Mouse (Mus musculus): ENCODE measurements around the gene Ing1. TPM values are rescaled to one million over a fixed set of nuclear protein-coding genes. Genes with fewer than 3 reads are reported as not detected.

Ing1 gene
- total and polyA plus RNA-seq, 2 experiments from 2014 or later, result 17.8 to 39.0 TPM

- Histone ChIP-seq H3K36me3 (ENCODE audit: insufficient read depth, low read length) (peaks cover 27% of the 10 kb centered on the region), H3K27ac (ENCODE audit: low read depth, low read length) (no peak overlapping the region), H3K4me2 (ENCODE audit: low read depth, low read length, poor library complexity, severe bottlenecking) (no peak overlapping the region), H3K4me1 (ENCODE audit: insufficient read depth, low read length) (no peaks in the 10 kb centered on the region), H3K4me3 (ENCODE audit: low read depth, low read length) (no peak overlapping the region), H3K9me3 (ENCODE audit: low read length) (no peaks in the 10 kb centered on the region), H3K9ac (replicated peaks; ENCODE audit: low read length, poor library complexity, severe bottlenecking) (no peak overlapping the region), H3K27me3 (ENCODE audit: insufficient read depth, low read length) (no peaks in the 10 kb centered on the region)
- WGBS, result 71% methylated on average over 18 of the region's 18 CpGs
- DNase-seq (ENCODE audit: low spot score) (no peak), ATAC-seq (ENCODE audit: low FRiP score) (no peak)
- TF ChIP-seq CTCF (IDR thresholded peaks at IDR 0.05), result no peak
These were observed 25.1 kb upstream of the Ing1 start for GRCm38 (mm10) chr8:11530155-11530770.

GRCm38 (mm10) chr8:11530849-11531248, 24.5 kb upstream of the Ing1 start:
- no peaks in the 10 kb centered on the region for H3K9me3 ChIP-seq (ENCODE audit: low read length)
- no peak for DNase-seq (ENCODE audit: low spot score)
- H3K4me1 ChIP-seq (ENCODE audit: insufficient read depth, low read length), result no peaks in the 10 kb centered on the region
- no peaks in the 10 kb centered on the region for H3K27me3 ChIP-seq (ENCODE audit: insufficient read depth, low read length)
- 60% methylated on average over 4 of the region's 4 CpGs for WGBS
- TF ChIP-seq CTCF (IDR thresholded peaks at IDR 0.05), result no peak
- H3K36me3 ChIP-seq (ENCODE audit: insufficient read depth, low read length), result peaks cover 25% of the 10 kb centered on the region
- H3K4me2 ChIP-seq (ENCODE audit: low read depth, low read length, poor library complexity, severe bottlenecking), result no peak overlapping the region
- H3K9ac ChIP-seq (replicated peaks; ENCODE audit: low read length, poor library complexity, severe bottlenecking), result no peak overlapping the region
- H3K27ac ChIP-seq (ENCODE audit: low read depth, low read length), result no peak overlapping the region
- H3K4me3 ChIP-seq (ENCODE audit: low read depth, low read length), result no peak overlapping the region
- no peak for ATAC-seq (ENCODE audit: low FRiP score)

GRCm38 (mm10) chr8:11534494-11534893, 20.9 kb upstream of the Ing1 start:
- no peak for DNase-seq (ENCODE audit: low spot score)
- Histone ChIP-seq H3K4me3 (ENCODE audit: low read depth, low read length) (no peak overlapping the region), H3K36me3 (ENCODE audit: insufficient read depth, low read length) (peaks cover 27% of the 10 kb centered on the region), H3K4me2 (ENCODE audit: low read depth, low read length, poor library complexity, severe bottlenecking) (no peak overlapping the region), H3K9me3 (ENCODE audit: low read length) (no peaks in the 10 kb centered on the region), H3K4me1 (ENCODE audit: insufficient read depth, low read length) (no peaks in the 10 kb centered on the region), H3K27me3 (ENCODE audit: insufficient read depth, low read length) (no peaks in the 10 kb centered on the region), H3K9ac (replicated peaks; ENCODE audit: low read length, poor library complexity, severe bottlenecking) (no peak overlapping the region), H3K27ac (ENCODE audit: low read depth, low read length) (no peak overlapping the region)
- 27% methylated on average over 9 of the region's 9 CpGs for WGBS
- ATAC-seq (ENCODE audit: low FRiP score), result no peak
- no peak for TF ChIP-seq CTCF (IDR thresholded peaks at IDR 0.05)

GRCm38 (mm10) chr8:11539049-11539448, 16.3 kb upstream of the Ing1 start:
- Histone ChIP-seq H3K27me3 (ENCODE audit: insufficient read depth, low read length) (no peaks in the 10 kb centered on the region), H3K4me3 (ENCODE audit: low read depth, low read length) (no peak overlapping the region), H3K9me3 (ENCODE audit: low read length) (no peaks in the 10 kb centered on the region), H3K36me3 (ENCODE audit: insufficient read depth, low read length) (peaks cover 23% of the 10 kb centered on the region), H3K4me2 (ENCODE audit: low read depth, low read length, poor library complexity, severe bottlenecking) (no peak overlapping the region), H3K4me1 (ENCODE audit: insufficient read depth, low read length) (no peaks in the 10 kb centered on the region), H3K9ac (replicated peaks; ENCODE audit: low read length, poor library complexity, severe bottlenecking) (no peak overlapping the region), H3K27ac (ENCODE audit: low read depth, low read length) (no peak overlapping the region)
- ATAC-seq (ENCODE audit: low FRiP score) (no peak), DNase-seq (ENCODE audit: low spot score) (no peak)
- TF ChIP-seq CTCF (IDR thresholded peaks at IDR 0.05), result no peak
- WGBS, result 82% methylated on average over 4 of the region's 4 CpGs

- no peaks in the 10 kb centered on the region for H3K27me3 ChIP-seq (ENCODE audit: insufficient read depth, low read length)
- no peaks in the 10 kb centered on the region for H3K9me3 ChIP-seq (ENCODE audit: low read length)
- no peaks in the 10 kb centered on the region for H3K4me1 ChIP-seq (ENCODE audit: insufficient read depth, low read length)
- H3K36me3 ChIP-seq (ENCODE audit: insufficient read depth, low read length), result peaks cover 23% of the 10 kb centered on the region
- H3K27ac ChIP-seq (ENCODE audit: low read depth, low read length), result no peak overlapping the region
- DNase-seq (ENCODE audit: low spot score) (no peak), ATAC-seq (ENCODE audit: low FRiP score) (no peak)
- WGBS, result 96% methylated on average over 8 of the region's 8 CpGs
- no peak overlapping the region for H3K9ac ChIP-seq (replicated peaks; ENCODE audit: low read length, poor library complexity, severe bottlenecking)
- TF ChIP-seq CTCF (IDR thresholded peaks at IDR 0.05), result no peak
- H3K4me3 ChIP-seq (ENCODE audit: low read depth, low read length), result no peak overlapping the region
- no peak overlapping the region for H3K4me2 ChIP-seq (ENCODE audit: low read depth, low read length, poor library complexity, severe bottlenecking)
These were observed 15.2 kb upstream of the Ing1 start for GRCm38 (mm10) chr8:11540182-11540581.

GRCm38 (mm10) chr8:11542031-11542430, 13.3 kb upstream of the Ing1 start:
- WGBS, result 97% methylated on average over 12 of the region's 12 CpGs
- ATAC-seq (ENCODE audit: low FRiP score) (no peak), DNase-seq (ENCODE audit: low spot score) (no peak)
- Histone ChIP-seq H3K4me3 (ENCODE audit: low read depth, low read length) (no peak overlapping the region), H3K9ac (replicated peaks; ENCODE audit: low read length, poor library complexity, severe bottlenecking) (no peak overlapping the region), H3K9me3 (ENCODE audit: low read length) (no peaks in the 10 kb centered on the region), H3K4me2 (ENCODE audit: low read depth, low read length, poor library complexity, severe bottlenecking) (no peak overlapping the region), H3K27ac (ENCODE audit: low read depth, low read length) (no peak overlapping the region), H3K27me3 (ENCODE audit: insufficient read depth, low read length) (no peaks in the 10 kb centered on the region), H3K4me1 (ENCODE audit: insufficient read depth, low read length) (no peaks in the 10 kb centered on the region), H3K36me3 (ENCODE audit: insufficient read depth, low read length) (peaks cover 30% of the 10 kb centered on the region)
- no peak for TF ChIP-seq CTCF (IDR thresholded peaks at IDR 0.05)
